Mouse (Mus musculus): ENCODE data around the gene Spop. TPM values are rescaled to one million over a fixed set of nuclear protein-coding genes. Genes with fewer than 3 reads are reported as not detected.

Spop gene
- polyA plus RNA-seq, 1 experiment from 2014 or later: 207 TPM

Other genes starting within 250 kb of the Spop start
- 0.15 TPM in 1 of 2 replicates, not detected in the other for gene Tac4, start 152.6 kb upstream of the Spop start, polyA plus RNA-seq (2016; fragmentation: Nextera tagmentation; extraction: Ambion mirVana)
- gene Kat7, start 103.8 kb upstream of the Spop start, polyA plus RNA-seq (2016; fragmentation: Nextera tagmentation; extraction: Ambion mirVana): 69.8 and 72.4 TPM in 2 replicates
- gene Fam117a, start 77.1 kb upstream of the Spop start, polyA plus RNA-seq (2016; fragmentation: Nextera tagmentation; extraction: Ambion mirVana): 8.7 and 9.4 TPM in 2 replicates
- gene Slc35b1, start 29.4 kb upstream of the Spop start, polyA plus RNA-seq (2016; fragmentation: Nextera tagmentation; extraction: Ambion mirVana): 127 and 129 TPM in 2 replicates
- gene Nxph3, start 100.5 kb downstream of the Spop start, polyA plus RNA-seq (2016; fragmentation: Nextera tagmentation; extraction: Ambion mirVana): 0.49 and 0.55 TPM in 2 replicates
- gene Ngfr, start 173.7 kb downstream of the Spop start, polyA plus RNA-seq (2016; fragmentation: Nextera tagmentation; extraction: Ambion mirVana): 106 and 125 TPM in 2 replicates

All from neural tube, embryonic 12.5 days (tissue).